Mouse (Mus musculus) brain, adult 2 months (tissue): ENCODE results near the gene Tcf7l2.

Source experiments
- DNase-seq: peaks from one replicate; pipeline ENCODE4 v3.0.0; 2011; ENCODE audit warnings: low read depth, low spot score

The Tcf7l2 gene

DNA sequence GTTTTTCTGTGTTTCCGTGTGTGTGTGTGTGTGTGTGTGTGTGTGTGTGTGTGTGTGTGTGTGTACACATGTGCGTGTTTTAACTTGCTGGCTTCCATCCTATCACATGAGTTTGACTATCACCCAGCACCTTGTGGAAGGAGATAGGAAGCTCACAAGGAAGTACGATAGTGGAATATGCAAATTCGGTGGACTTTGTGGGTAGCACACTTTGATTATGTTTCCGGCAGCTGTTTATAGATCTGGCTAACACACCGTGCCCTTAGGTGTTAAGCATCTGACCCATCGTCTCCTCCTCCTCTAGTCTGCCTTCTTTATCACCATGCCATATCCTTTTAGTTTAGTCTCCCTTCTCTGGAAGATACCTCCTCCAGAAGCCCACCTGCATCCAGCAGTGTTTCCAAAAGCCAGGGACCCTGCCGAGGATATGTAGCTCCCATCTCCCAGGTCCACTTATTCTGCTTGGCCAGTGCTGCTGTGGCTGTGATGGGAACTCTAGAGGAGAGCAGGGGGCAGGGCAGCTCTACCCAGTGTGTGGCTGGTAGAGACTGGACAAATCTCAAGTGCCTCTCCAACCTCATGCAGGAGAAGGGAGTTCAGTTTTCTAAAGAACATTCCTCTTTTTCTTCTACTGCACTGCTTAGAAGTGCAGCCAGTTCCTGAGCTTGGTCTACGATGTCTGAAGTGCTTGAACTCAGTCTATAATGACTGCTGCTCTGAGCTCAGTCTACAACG, 118.6 kb downstream of the Tcf7l2 start:
- no peak for DNase-seq

DNA sequence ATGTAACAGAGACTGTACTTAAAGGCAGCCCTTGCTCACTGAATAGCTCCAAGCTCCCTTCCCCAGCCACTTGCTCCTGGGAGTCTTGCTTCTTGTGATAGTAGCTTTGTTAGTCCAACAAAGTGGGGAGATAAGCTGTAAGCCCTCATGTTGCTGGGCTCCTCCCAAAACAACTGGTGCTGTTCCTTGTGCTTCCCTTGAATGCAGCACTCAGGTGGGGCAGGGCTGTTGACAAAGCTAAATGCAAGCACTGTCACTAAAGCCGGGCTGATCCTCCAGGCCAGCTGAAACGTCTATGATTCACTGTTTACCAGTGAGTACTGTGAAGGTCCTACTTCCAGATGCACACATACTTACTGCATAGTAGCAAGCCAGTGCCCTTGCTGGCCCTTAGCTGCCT, 120.1 kb downstream of the Tcf7l2 start:
- DNase-seq = no peak

DNA sequence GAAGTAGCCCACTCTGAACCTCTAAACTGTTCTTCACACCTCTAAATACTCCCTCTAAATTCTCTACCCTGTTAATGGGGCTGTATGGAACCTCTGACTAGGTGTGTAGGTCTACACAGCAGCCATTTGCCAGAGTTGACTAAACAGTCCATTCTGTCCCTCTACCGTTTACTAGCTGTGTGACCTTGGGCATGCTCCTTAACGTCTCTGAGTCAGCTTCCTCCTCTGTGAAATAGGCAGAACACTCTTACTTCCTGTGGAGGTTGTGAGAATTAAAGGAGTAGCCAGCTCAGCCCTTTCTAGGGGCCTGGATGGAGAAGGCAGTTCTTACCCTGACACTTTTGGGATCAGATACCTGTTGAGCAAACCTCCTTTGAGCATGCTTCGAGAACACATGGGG, 120.9 kb downstream of the Tcf7l2 start:
- no peak for DNase-seq

DNA sequence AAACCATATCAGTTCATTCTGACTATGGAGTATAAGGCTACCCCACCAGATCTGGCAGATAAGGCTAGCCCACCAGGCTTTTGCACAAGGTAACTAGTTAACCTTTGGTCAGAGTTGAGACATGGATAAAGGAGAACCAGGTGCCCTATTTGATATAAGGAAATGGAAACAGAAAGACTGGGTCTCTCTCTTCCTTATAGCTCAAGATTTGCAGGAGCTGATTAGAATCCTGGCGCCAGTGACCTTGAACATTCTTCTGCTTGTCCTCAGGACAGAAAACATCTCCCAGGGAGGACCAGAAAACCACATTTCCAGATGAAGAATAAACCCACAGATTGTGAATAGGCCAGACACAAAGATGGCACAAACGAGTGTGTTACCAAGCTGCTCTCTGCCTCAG, 123.4 kb downstream of the Tcf7l2 start:
- DNase-seq = no peak

DNA sequence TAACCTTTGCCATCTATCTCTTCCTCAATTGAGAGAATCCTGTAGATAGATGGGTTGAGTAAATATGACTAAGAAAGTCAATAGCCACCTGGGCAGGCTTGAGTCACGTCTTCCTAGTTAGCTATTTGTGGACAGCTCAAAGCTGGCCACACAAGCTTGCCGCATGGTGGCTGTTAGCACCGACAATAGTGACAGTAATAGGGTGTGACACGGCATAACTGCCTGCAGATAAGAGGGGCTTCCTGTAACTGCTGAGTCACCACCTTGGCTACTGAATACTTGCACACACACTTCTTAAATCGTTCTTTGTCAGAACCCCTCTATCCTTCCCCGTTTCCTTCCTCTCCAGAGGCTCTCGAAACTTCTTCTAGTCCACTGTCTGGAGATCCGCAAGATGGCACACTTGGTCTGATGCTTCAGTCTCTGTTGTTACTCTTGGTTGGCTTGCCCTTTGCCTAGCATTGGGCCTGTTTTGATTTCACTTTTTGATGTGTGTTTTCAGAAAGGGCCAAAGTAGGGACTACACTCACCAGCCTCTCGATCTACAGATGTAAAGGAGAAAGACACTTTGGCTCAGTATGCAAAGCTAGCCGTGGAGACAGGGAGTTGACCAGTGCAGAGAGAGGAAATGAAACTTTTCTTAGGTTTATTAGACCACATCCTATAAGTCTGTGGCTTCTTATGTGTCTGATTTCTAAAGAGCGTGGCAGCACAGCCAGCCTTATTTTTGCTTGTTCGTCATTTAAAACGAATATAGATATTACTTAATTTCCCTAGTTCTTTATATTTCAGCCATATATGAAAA, 124.4 kb downstream of the Tcf7l2 start:
- DNase-seq = no peak

DNA sequence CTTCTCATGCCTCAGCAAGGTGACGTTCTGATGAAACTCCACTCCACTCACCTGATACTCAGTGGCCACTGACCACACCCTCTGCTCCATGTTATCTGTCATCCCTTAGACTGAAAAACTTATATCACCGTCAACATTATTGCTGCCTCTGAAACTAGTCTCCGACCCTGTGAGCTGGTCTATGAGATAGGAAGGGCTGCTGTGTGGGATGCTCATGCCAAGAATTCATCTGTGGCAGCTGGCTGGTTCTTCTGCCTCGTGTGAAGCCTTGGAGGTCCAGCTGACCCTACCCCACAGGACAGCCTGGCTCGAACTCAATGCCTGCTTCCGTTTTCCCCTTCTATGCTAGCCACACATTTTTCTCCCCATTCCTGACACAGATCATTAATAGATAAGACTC, 125.6 kb downstream of the Tcf7l2 start:
- DNase-seq = no peak

DNA sequence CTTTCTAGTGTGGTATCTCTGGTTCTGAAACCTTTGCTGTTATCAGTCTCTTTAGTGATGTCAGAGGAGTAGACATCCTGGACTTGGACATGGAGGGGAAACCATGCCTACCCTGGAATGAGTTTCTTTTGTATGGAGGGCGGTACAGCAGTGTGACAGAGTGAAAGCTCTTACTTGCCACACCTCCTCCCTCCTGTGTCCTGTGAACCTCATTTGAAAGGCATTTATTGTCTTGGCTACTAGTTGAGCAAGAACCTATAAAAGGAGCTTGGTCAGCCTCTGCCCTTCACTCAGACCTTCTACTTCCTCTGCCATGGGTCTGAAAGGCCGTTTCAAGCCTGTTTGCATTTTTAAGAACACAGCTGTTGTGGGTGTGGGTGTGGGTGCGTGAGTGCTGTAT, 126.3 kb downstream of the Tcf7l2 start:
- no peak for DNase-seq

DNA sequence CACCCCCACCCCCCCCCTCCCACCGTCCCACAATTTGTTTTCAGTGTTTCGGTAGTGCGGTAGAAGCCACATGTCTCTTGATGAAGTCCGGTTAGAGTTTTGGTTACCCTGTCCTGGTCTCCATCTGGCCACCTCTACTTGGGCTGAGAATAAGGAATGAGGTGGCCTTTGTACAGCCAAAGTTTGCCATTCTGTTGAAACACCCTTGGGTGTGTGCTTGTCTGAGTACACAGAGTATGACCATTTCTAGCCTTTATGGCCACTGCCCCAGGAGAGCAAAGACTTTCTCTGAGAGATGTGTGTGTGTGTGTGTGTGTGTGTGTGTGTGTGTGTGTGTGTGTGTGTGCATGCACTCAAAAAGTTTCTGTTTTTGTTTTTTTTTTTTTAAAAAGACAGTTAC, 127.0 kb downstream of the Tcf7l2 start:
- no peak for DNase-seq

DNA sequence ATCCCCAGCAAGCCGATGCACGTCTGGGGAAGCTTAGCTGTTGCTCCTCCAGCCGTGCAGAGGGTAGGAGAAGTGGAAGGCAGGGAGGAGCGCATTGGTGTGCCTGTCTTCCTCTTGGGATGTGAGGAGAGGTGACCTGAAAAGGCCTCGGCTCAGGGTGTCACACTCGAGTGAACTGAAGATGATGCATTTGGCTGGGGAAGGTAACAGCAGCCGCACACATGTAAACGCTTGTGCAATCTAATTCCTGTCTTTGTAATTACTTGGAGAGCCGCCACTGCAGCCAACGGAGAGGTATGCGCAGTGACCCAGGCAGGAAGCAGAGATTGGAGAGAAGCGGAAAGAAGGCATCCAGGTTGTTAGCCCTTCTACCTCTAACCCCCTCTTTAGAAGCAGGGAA, 129.2 kb downstream of the Tcf7l2 start:
- DNase-seq = no peak

DNA sequence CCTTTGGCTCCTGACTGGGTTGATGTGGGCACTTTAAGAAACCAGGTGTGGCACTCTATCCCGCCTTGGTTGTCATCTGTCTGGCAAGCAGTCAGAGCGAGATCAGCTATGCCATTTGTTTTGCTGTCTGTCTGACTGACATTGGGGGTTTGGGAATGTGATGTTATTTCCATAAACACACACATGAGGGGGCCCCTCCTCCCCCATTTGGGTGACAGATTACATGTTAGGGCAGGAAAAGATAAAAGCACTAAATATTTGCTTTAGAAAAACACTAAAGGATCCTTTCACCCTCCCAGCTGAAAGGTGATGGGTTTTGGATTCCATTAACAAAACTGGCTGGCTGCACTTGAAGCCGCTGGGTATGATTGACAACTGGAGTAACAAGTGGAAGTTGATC, 129.9 kb downstream of the Tcf7l2 start:
- DNase-seq = no peak

DNA sequence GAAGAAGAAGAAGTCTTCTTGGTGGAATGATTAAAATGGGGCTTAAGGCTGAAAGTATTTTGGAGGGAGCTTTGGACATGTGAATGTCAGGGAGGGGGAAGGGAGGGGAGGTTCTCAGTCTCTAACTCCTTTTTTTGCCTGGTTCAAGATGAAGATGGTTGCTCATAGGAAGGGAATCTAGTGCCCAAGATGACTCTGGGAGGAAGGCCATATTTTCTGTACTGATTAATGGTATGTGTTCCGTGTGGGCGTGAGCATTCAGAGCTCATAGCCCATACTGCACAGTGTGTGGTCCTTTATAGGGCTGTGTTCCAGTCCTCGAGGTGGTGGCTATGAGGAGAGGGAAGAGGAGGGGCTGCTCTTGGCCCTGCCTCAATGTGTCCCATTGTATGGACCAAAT, 131.6 kb downstream of the Tcf7l2 start:
- no peak for DNase-seq

DNA sequence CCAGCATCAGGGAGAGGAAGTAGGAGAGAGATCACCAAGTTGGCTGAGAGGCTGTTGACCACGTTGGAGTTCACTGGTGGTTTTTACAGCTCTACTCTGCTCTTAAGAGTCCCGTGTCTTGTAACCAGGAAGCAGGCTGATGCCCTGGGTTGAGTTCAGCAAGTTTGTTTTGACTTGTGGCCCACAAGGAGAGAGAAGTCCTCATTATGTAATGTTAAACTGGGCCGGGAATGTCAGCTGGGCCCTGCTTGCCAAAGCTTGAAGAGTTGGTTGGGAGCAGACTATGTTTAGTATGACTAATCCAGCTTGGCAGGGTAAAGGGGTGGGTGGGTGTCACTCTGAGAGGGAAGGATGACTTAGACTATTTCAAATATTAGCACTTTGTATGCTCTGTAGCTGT, 134.9 kb downstream of the Tcf7l2 start:
- peak; percentile 64 for DNase-seq

DNA sequence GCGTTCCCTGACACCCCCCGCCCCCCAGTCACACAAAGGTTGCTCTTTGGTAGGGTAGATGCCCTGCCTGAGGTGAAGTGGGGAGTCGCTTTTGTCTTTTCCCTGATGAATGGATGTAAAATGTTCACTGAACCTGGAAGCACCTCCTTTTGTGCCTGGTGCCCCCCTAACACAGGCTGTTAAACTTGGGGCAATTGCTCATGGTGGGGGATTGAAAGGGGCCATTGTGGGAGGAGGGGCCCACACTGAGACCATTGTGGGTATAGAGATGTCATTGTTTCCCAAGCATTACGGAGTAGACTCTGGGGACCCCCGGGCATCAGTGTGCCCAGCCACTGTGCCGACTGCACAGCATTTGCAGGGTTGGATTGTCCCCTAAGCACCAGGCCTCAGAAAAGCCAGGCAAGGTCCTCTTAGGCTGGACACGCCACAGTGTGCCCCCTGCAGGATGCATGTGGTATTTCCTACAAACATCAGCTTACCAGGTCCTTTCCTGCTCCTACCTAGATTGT, 135.8 kb downstream of the Tcf7l2 start:
- DNase-seq = peak; percentile 66

DNA sequence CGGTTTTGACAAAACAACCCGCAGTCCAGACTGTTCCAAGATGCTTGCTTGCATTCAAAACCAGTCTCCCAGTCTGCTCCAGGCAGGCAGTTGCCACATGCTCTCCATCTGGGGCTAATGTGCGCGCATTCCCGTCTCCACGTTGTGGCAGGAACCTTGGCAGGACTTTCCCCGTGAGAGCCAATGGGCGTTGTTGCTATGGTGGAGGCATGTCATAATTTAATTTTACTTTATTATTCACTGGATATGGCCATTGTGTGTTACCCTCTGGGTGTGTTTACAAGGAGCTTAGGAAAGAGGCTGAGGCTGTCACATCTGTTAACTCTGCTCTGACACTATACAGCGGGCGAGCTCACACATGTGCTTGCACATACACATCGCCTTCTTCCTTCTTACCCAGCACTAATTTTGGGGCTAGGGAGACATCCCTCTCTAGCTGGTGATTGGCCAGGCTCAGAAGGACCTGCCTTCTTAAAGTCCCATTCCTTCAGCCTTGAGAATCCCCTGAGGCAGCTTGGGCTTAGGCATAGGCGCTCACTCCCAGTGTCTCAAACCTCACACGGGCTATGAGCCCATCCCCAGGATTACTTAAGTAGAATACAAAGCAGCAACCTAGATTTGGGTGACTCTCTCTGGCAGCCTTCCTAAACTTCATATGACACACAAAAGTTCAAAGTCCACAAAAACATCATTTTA, 139.2 kb downstream of the Tcf7l2 start:
- DNase-seq = peak; percentile 59

DNA sequence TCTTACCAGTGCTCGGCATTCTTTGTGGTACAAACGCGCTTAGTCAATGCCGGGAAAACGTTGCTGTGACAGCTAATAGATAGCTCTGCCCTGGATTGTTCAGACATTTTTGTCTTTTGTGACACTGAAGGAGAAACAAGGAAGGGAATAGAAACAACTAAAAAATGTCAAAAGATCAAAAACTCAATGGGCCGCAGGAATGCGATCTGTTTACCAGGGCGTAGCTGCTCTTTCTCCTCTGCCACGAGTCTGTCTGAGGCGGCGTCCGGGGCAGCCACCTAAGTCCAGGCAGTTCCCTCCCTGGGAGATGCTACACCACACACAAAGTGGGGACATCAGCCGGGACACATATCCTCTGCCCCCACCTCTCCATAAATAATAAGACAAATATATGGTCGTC, 144.9 kb downstream of the Tcf7l2 start:
- DNase-seq = no peak

DNA sequence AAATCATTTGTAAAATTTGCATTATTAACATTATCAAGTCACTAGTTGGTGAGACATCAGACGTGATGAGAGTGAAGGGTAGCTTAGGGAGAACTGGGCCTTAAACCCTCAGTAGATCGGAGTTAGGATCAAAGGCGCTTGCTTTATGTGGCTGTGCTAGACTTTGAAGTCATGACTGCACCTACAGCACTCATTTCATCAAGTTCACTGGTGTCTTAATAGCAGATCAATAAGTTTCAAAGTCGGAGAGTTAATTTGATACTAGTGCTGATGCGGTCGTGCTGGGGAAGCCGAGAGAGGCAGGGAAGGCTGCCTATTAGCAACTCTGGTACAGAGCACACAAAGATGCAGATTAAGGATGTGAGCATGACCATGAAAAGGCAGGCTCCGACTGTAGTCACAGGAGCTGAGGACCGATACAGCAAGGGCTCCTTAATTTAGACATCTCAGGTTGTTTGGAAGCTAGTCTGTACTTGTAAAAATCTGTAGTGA, 150.1 kb downstream of the Tcf7l2 start:
- DNase-seq = no peak

DNA sequence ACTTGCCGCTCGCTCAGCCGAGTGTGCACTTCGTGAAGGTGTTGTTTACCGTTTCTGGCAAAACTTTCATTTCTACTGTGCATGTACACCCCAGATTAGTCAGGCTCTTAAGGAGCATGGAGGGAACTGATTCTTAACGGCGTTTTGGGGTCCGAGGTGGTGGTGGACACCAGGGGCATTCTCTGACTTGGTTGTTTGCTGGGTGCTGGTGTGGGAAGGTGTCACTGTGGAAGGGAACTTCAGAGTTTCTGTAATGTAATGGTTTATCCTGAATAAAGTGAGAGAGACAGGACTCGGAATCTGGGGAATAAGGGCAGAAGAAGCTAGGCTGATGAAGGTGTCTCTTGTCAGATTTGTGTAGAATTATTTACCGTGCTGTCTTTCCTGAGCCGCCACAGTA, 151.9 kb downstream of the Tcf7l2 start:
- DNase-seq = no peak

DNA sequence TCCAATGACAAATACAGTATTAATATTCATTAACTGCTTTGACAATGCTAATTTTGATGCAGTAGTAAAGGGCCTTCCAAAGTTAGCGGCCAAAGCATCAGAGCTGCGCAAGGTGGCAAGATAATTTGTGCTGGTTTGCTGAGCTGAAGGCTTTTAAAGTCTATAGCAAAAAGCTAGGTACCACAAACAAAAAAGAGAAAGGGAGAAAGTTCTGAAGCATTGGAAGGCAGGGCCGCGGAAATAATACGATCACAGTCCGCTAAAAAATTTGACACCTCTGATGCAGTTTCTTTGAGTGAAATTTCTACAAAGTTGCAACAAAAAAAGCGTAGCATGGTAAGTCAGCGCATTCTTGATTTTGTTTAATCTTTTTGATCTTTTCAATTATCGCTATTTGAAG, 152.8 kb downstream of the Tcf7l2 start:
- DNase-seq = no peak

DNA sequence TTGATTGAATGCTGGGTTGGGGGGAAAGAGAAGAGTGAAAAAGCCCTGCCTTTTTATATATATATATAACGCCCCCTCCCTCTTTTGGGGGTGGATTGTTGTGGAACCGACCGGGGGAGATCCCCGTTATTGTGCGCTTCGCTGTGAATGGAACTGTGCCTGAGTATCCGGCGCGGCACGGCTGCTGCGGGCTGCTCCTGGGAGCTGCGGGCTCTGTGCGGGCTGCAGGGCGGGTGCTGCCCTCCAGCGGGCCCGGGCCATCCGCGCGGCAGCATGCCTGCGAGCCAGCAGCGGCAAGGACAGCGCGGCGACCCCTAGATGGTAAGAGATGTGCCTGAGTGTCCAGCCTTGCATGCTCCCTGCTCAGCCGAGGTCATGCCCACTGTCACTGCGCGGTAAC, 153.7 kb downstream of the Tcf7l2 start:
- DNase-seq = peak; percentile 28

DNA sequence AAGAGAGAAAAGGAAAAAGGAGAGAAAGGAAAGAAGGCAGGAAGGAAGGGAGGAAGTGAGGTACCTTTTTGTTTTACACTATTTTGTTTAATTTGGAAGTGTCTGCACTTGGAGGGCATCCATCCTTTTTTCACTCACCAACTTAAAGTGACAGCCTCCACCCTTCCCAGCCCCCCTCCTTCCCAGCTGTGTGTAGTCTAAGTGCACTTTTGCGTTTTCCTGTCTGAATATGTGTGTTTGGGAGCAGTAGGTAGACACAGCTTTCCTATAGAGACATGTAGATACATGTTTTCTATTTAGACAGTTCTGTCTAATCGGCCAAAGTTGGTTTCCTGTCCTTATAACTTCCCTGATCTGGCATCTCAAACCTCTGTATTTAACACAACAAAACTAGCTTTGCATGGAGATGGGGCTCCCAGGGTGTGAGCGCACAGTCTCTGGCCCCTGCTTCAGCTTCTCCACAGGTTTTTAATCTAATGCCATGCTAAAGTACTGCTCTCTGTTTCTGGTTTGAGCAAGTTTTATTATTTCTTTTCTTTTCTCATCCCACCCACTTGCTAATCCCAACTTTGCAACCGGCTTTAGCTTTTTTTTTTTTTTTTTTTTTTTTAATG, 154.3 kb downstream of the Tcf7l2 start:
- no peak for DNase-seq

DNA sequence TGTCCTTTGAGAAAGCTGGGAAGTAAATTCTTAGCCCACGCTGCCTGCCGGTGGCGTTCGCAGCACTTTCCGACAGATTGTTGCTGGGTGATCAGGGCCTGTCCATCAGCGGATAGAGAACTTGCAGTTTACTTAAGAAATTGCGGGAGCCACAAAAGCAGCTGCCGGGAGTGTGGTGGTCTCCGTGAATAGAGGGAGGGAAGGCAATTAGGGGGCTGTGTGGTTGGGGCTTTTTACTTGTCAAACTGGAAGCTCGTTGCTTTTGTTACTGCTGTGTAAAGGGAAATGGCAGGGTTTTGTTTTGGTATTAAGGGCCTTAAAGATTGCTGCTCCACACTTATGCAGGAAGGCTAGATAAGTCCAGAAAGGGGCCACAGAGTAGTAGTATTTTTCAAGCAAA, 155.0 kb downstream of the Tcf7l2 start:
- DNase-seq = no peak
